Mouse (Mus musculus): ENCODE measurements around the gene Tmem204.

Gene Tmem204

GRCm38 (mm10) chr17:25014841-25015570 is 68.4 kb downstream of the Tmem204 start:
- DNase-seq (ENCODE audit: low spot score): peak; percentile 39

- DNase-seq (ENCODE audit: low spot score): peak; percentile 27
Observed at GRCm38 (mm10) chr17:25013606-25014501, 69.5 kb downstream of the Tmem204 start.
